Mouse (Mus musculus) kidney, embryonic 14.5 days (tissue): ENCODE results near the gene Prkn. TPM values are rescaled to one million over a fixed set of nuclear protein-coding genes. Genes with fewer than 3 reads are reported as not detected.

Experiments
- ATAC-seq: fragments of 200-750 bp; cut with Nextera tagmentation; 2 replicates; pipeline ENCODE4 v1.8.0; 2017; ENCODE audit warnings: moderate number of reproducible peaks, mild to moderate bottlenecking, moderate TSS enrichment, moderate library complexity; ENCODE audit not compliant: low FRiP score, low TSS enrichment
- H3K27ac ChIP-seq: fragments of 300-500 bp; sonication (generic); 2 replicates; pipeline ENCODE4 v1.5.1; 2014; ENCODE audit warnings: low read depth, mild to moderate bottlenecking, low read length, moderate library complexity, mixed read lengths
- H3K27me3 ChIP-seq: fragments of 300-500 bp; sonication (generic); 2 replicates; pipeline ENCODE4 v1.6.1; 2014; ENCODE audit warnings: mild to moderate bottlenecking, low read length; ENCODE audit not compliant: control insufficient read depth, insufficient read depth
- H3K36me3 ChIP-seq: fragments of 300-500 bp; sonication (generic); 2 replicates; pipeline ENCODE4 v1.6.1; 2014; ENCODE audit warnings: low read length, mixed read lengths; ENCODE audit not compliant: control insufficient read depth, insufficient read depth
- H3K4me1 ChIP-seq: fragments of 300-500 bp; sonication (generic); 2 replicates; pipeline ENCODE4 v1.6.1; 2014; ENCODE audit warnings: low read length, mixed read lengths; ENCODE audit not compliant: control insufficient read depth, insufficient read depth
- H3K4me2 ChIP-seq: fragments of 300-500 bp; sonication (generic); replicated peaks from 2 replicates; pipeline ENCODE4 v1.6.1; 2014; ENCODE audit warnings: low read depth, mild to moderate bottlenecking, low read length
- H3K4me3 ChIP-seq: fragments of 300-500 bp; sonication (generic); 2 replicates; pipeline ENCODE4 v1.5.1; 2014; ENCODE audit warnings: mild to moderate bottlenecking, low read length
- H3K9ac ChIP-seq: fragments of 300-500 bp; sonication (generic); 2 replicates; pipeline ENCODE4 v1.6.1; 2014; ENCODE audit warnings: low read depth, mild to moderate bottlenecking, low read length, moderate library complexity
- H3K9me3 ChIP-seq: fragments of 300-500 bp; sonication (generic); 2 replicates; pipeline ENCODE4 v1.6.1; 2016; ENCODE audit warnings: low read length; ENCODE audit not compliant: control insufficient read depth
- WGBS: fragments of 180-500 bp; shearing (Covaris S2); extraction: QIAGEN DNeasy Blood & Tissue Kit; methylation state at CpG from one replicate; pipeline ENCODE4 v1.1.7; 2014; 5-methylcytosine and 5-hydroxymethylcytosine counted together
- polyA plus RNA-seq: library from polyadenylated mRNA; unstranded; fragments of >200 nt; fragmentation: Nextera tagmentation; extraction: Ambion mirVana; gene quantifications from 2 replicates; pipeline ENCODE4 v1.2.1, GENCODE M21; 2014

Prkn gene
- 1.3 and 2.2 TPM in 2 replicates for polyA plus RNA-seq

- Histone ChIP-seq H3K27me3 (no peaks in the 10 kb centered on the region), H3K9ac (peak within 1 kb of the TSS; percentile 70), H3K9me3 (no peaks in the 10 kb centered on the region), H3K4me1 (no peaks in the 10 kb centered on the region), H3K36me3 (no peaks in the 10 kb centered on the region), H3K4me3 (peak within 1 kb of the TSS; percentile 81), H3K27ac (peak within 1 kb of the TSS; percentile 48), H3K4me2 (peak within 1 kb of the TSS; percentile 78)
- peak; percentile 98 for ATAC-seq
- WGBS, result under 1% methylated on average over 46 of the region's 58 CpGs
These were observed at the start of gene Prkn, which contains the start of gene Pacrg for GRCm38 (mm10) chr17:10840148-10840707. TSS of gene Prkn (plus strand) at chr17:10840384. TSS of gene Pacrg (minus strand) at chr17:10840311.

DNA sequence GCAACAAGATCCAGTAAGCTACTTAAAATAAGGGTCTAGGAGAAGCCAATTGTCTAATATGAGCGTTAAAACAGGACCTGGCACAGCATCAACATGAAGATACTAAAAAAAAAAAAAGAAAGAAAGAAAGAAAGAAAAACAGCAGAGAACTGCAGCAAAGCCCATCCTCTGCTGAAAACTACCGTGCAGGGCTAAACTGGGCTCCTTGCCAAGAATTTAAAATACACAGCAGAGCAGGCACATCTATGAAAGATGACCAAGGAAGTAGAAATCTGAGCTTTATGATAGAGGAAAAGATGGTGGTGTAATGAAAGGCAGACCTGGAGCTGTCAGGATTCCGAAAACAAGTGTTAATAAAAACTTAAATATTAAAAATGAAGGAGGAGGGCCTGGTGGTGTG lies 48.5 kb upstream of the Prkn start:
- no peaks in the 10 kb centered on the region for H3K9me3 ChIP-seq
- no peak overlapping the region for H3K9ac ChIP-seq
- no peak overlapping the region for H3K4me2 ChIP-seq
- no peak overlapping the region for H3K4me3 ChIP-seq
- no peaks in the 10 kb centered on the region for H3K27me3 ChIP-seq
- H3K27ac ChIP-seq, result no peak overlapping the region
- no peaks in the 10 kb centered on the region for H3K36me3 ChIP-seq
- no peaks in the 10 kb centered on the region for H3K4me1 ChIP-seq
- no peak for ATAC-seq
- 43% methylated on average over 3 of the region's 3 CpGs for WGBS

DNA sequence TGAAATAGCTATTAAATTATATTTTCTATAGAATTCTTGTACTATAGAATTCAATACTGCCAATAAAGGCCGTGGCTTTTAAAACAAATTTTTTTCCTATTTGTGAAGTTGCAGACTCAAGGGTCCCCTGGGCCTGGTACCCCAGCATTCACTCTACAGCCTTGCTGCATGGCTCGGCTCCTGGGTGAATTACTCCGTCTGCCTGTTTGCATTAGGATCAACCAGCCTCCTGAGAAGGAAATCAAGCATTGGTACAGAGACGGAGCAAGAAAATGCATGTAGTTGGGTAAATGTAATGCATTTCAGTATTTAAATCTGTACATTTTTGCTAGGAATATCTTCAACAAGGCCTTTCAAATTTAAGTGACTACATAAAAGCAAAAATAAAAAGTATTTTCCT lies 33.5 kb upstream of the Prkn start:
- 89% methylated on average over 4 of the region's 4 CpGs for WGBS

DNA sequence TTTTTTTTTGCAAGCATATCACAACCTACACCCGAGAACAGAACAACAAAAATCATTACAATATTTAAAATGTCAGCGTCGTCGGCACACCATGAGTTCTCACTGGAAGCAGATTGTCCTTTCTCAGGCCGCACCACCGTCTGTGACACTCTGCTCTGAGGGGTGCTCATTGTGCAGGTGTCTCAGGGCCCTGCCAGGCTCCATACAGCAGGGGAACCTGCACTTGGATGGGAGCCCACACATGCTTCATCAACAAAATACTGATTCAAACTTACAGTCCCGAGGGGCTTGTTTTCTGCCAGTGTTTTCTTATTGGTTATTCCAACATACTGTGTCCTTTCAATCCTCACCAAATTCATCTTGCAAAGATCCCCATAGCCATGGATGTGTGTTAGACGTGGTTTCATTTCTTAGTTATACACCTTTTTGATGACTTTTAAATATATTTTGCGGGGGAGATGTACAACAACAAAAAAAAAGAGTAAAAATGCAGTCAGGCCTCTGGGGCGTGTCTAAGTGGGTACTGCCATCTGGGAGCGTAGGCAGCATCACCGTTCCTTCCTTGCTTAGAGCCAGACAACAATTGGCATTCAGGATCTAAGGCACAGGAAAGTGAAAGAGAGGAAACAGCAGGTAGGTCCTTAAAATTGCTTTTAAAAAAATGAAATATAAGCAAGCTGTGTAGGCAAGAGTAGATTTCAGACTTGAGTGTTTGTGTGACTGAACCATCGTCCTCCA lies 32.8 kb upstream of the Prkn start:
- no peaks in the 10 kb centered on the region for H3K9me3 ChIP-seq
- WGBS, result 86% methylated on average over 13 of the region's 13 CpGs
- ATAC-seq, result no peak

More for the DNA sequence above, 33.5 kb upstream of the Prkn start:
- no peak overlapping the region for H3K27ac ChIP-seq
- no peak overlapping the region for H3K4me3 ChIP-seq
- H3K36me3 ChIP-seq, result no peaks in the 10 kb centered on the region
- ATAC-seq, result no peak
- H3K27me3 ChIP-seq, result no peaks in the 10 kb centered on the region
- no peaks in the 10 kb centered on the region for H3K9me3 ChIP-seq
- no peaks in the 10 kb centered on the region for H3K4me1 ChIP-seq
- no peak overlapping the region for H3K9ac ChIP-seq
- no peak overlapping the region for H3K4me2 ChIP-seq

DNA sequence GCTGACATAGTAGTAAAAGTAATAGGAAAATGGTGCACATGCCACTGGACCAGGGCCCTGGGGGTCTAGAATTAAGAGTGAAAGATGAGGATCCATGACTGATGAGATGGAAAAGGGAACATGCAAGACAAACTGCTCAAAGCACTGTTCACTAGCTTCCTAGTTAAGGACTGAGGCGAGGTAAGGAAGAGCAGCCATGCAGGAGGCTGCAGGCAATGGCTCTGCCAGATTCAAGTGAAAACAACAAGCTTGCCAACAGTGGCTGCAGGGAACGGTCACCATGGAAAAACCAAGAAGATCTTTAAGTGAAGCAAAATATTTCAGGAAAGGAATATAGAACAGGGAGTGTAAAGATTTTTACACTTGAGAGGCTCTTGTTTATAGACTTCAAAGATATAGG lies 31.6 kb upstream of the Prkn start:
- Histone ChIP-seq H3K4me1 (no peaks in the 10 kb centered on the region), H3K27ac (no peak overlapping the region), H3K36me3 (no peaks in the 10 kb centered on the region), H3K9me3 (no peaks in the 10 kb centered on the region), H3K4me2 (no peak overlapping the region), H3K9ac (no peak overlapping the region), H3K4me3 (no peak overlapping the region), H3K27me3 (no peaks in the 10 kb centered on the region)
- no peak for ATAC-seq
- WGBS, result 81% methylated on average over 2 of the region's 2 CpGs

More for the DNA sequence above, 32.8 kb upstream of the Prkn start:
- Histone ChIP-seq H3K27me3 (no peaks in the 10 kb centered on the region), H3K4me3 (no peak overlapping the region), H3K4me1 (no peaks in the 10 kb centered on the region), H3K4me2 (no peak overlapping the region), H3K27ac (no peak overlapping the region), H3K36me3 (no peaks in the 10 kb centered on the region), H3K9ac (no peak overlapping the region)

GRCm38 (mm10) chr17:10818971-10819370 lies 21.2 kb upstream of the Prkn start:
- Histone ChIP-seq H3K4me2 (no peak overlapping the region), H3K9ac (no peak overlapping the region), H3K9me3 (no peaks in the 10 kb centered on the region), H3K27ac (no peak overlapping the region), H3K4me3 (no peak overlapping the region), H3K36me3 (no peaks in the 10 kb centered on the region), H3K4me1 (no peaks in the 10 kb centered on the region), H3K27me3 (no peaks in the 10 kb centered on the region)
- no peak for ATAC-seq
- WGBS, result 92% methylated on average over 4 of the region's 4 CpGs

GRCm38 (mm10) chr17:10840731-10841201 lies 582 bp downstream of the Prkn start:
- Histone ChIP-seq H3K9ac (peak overlapping the region; percentile 70), H3K27me3 (no peaks in the 10 kb centered on the region), H3K4me3 (peak overlapping the region; percentile 81), H3K36me3 (no peaks in the 10 kb centered on the region), H3K9me3 (no peaks in the 10 kb centered on the region), H3K27ac (no peak overlapping the region), H3K4me2 (peak overlapping the region; percentile 78), H3K4me1 (no peaks in the 10 kb centered on the region)
- WGBS, result 3% methylated on average over 20 of the region's 20 CpGs
- ATAC-seq, result peak; percentile 56

GRCm38 (mm10) chr17:10854207-10854606 lies 14.0 kb downstream of the Prkn start:
- no peaks in the 10 kb centered on the region for H3K27me3 ChIP-seq
- no peaks in the 10 kb centered on the region for H3K9me3 ChIP-seq
- 91% methylated on average over 3 of the region's 3 CpGs for WGBS
- no peak for ATAC-seq
- H3K4me1 ChIP-seq, result no peaks in the 10 kb centered on the region
- no peak overlapping the region for H3K4me2 ChIP-seq
- no peak overlapping the region for H3K4me3 ChIP-seq
- H3K36me3 ChIP-seq, result no peaks in the 10 kb centered on the region
- H3K9ac ChIP-seq, result no peak overlapping the region
- H3K27ac ChIP-seq, result no peak overlapping the region
